ENCODE assay signal across 22 mouse cellular contexts in genomic region chr1:96423481-96423880, GRCm38 (mm10).
A peak's percentile ranks its signal among the peaks of the same experiment; 100 is the strongest.
DNase-seq lines count a peak whose midpoint lies in the region; ATAC-seq and TF ChIP-seq lines count a peak whose summit lies in the region.
"Had no signal": no experiment of that assay in that cellular context is flagged by ENCODE, and none has a peak within 500 bp of the region (broad histone marks: within the 10 kb centered on the region; RNA-seq: fewer than 3 reads in every experiment).

No protein-coding gene starts in this region.

- H3K9me3 ChIP-seq in forebrain, postnatal 0 days (ENCODE audit: low read length): no peaks in the 10 kb centered on the region
- no peaks in the 10 kb centered on the region for H3K9me3 ChIP-seq in forebrain, embryonic 15.5 days
- H3K9me3 ChIP-seq: G1E had no signal

- H3K4me3 ChIP-seq in forebrain, postnatal 0 days (ENCODE audit: low read depth, low read length): no peak overlapping the region
- H3K4me3 ChIP-seq in forebrain, embryonic 15.5 days: no peak overlapping the region

- no peaks in the 10 kb centered on the region for H3K4me1 ChIP-seq in forebrain, postnatal 0 days (ENCODE audit: insufficient read depth)
- H3K4me1 ChIP-seq in forebrain, embryonic 15.5 days: no peaks in the 10 kb centered on the region

- ATAC-seq in forebrain, postnatal 0 days: peak; percentile 43; the same call in 1 of the 2 replicates
- no peak for ATAC-seq in forebrain, embryonic 15.5 days (replicated peaks)
- ATAC-seq in frontal cortex, adult (ENCODE audit: low TSS enrichment): peak; percentile 90
- ATAC-seq: activated CD4-positive, CD25-positive, alpha-beta regulatory T cell, adult 4 months; CD4-positive, CD25-positive, alpha-beta regulatory T cell, adult 4 months; Patski had no signal

- H3K27me3 ChIP-seq in forebrain, postnatal 0 days (ENCODE audit: insufficient read depth, low read length): no peaks in the 10 kb centered on the region
- H3K27me3 ChIP-seq in forebrain, embryonic 15.5 days: no peaks in the 10 kb centered on the region
- H3K27me3 ChIP-seq: CH12.LX, Patski had no signal

- H3K36me3 ChIP-seq in forebrain, postnatal 0 days (ENCODE audit: insufficient read depth): no peaks in the 10 kb centered on the region
- no peaks in the 10 kb centered on the region for H3K36me3 ChIP-seq in forebrain, embryonic 15.5 days
- H3K36me3 ChIP-seq: G1E had no signal

- no peak overlapping the region for H3K9ac ChIP-seq in forebrain, postnatal 0 days
- no peak overlapping the region for H3K9ac ChIP-seq in forebrain, embryonic 15.5 days (replicated peaks)

- no peak for DNase-seq in forebrain, postnatal 0 days
- no peak for DNase-seq in frontal cortex, adult 2 months (ENCODE audit: extremely low spot score in 1 of 2, low spot score in 1 of 2)
- DNase-seq in brain, adult 2 months (ENCODE audit: low read depth, low spot score): peak; percentile 8
- DNase-seq in layer of hippocampus, adult 9-11 months: no peak
- DNase-seq: adrenal gland, adult 2 months; adrenal gland, adult 8-10 months; adrenal gland, postnatal 10 days; adrenal gland, postnatal 14 days; adrenal gland, postnatal 25 days; adrenal gland, postnatal 36 days; B cell, adult 2 months; cerebellum, adult 11 months; cerebellum, adult 11-12 months; cerebellum, adult 18-20 months; cerebellum, adult 2 months had no signal

- TF ChIP-seq CTCF in forebrain, postnatal 0 days (IDR thresholded peaks at IDR 0.05; ENCODE audit: low read depth): no peak

- no peak overlapping the region for H3K27ac ChIP-seq in forebrain, postnatal 0 days (ENCODE audit: low read depth, low read length)
- no peak overlapping the region for H3K27ac ChIP-seq in forebrain, embryonic 15.5 days (replicated peaks)

- no peak overlapping the region for H3K4me2 ChIP-seq in forebrain, postnatal 0 days (ENCODE audit: low read depth)
- H3K4me2 ChIP-seq in forebrain, embryonic 15.5 days (replicated peaks): no peak overlapping the region
